In genomic region chr6:124863125-124863657, GRCm38 (mm10) we compare ENCODE assay signal across 7 mouse cellular contexts. TPM values are rescaled to one million over a fixed set of nuclear protein-coding genes. Genes with fewer than 3 reads are reported as not detected.
DNase-seq lines count a peak whose midpoint lies in the region; ATAC-seq lines count a peak whose summit lies in the region.

No protein-coding gene starts in this region.

- peak overlapping the region; percentile 72 for H3K9ac ChIP-seq in lung, embryonic 16.5 days (ENCODE audit: low read length)
- peak overlapping the region; percentile 96 for H3K9ac ChIP-seq in hindbrain, embryonic 16.5 days (ENCODE audit: low read depth, low read length)
- H3K9ac ChIP-seq in neural tube, embryonic 12.5 days = peak overlapping the region; percentile 82

- no peaks in the 10 kb centered on the region for H3K36me3 ChIP-seq in lung, embryonic 16.5 days (ENCODE audit: control insufficient read depth, insufficient read depth, low read length)
- no peaks in the 10 kb centered on the region for H3K36me3 ChIP-seq in hindbrain, embryonic 16.5 days (ENCODE audit: control insufficient read depth, insufficient read depth, low read length)
- H3K36me3 ChIP-seq in neural tube, embryonic 12.5 days = no peaks in the 10 kb centered on the region

- peak overlapping the region; percentile 59 for H3K4me3 ChIP-seq in lung, embryonic 16.5 days (ENCODE audit: low read length)
- H3K4me3 ChIP-seq in hindbrain, embryonic 16.5 days (ENCODE audit: low read length) = peak overlapping the region; percentile 74
- peak overlapping the region; percentile 58 for H3K4me3 ChIP-seq in neural tube, embryonic 12.5 days

- peak overlapping the region; percentile 99 for H3K4me2 ChIP-seq in lung, embryonic 16.5 days (ENCODE audit: low read depth, low read length)
- peak overlapping the region; percentile 69 for H3K4me2 ChIP-seq in hindbrain, embryonic 16.5 days (ENCODE audit: low read length)
- H3K4me2 ChIP-seq in neural tube, embryonic 12.5 days (replicated peaks) = peak overlapping the region; percentile 88

- WGBS in lung, embryonic 16.5 days = 2% methylated on average over 11 of the region's 16 CpGs
- WGBS in hindbrain, embryonic 16.5 days = 0% methylated on average over 9 of the region's 16 CpGs
- WGBS in neural tube, embryonic 12.5 days = 1% methylated on average over 12 of the region's 16 CpGs

- H3K27me3 ChIP-seq in lung, embryonic 16.5 days (ENCODE audit: control insufficient read depth, insufficient read depth, low read depth, low read length) = peaks cover 44% of the 10 kb centered on the region
- H3K27me3 ChIP-seq in hindbrain, embryonic 16.5 days (replicated peaks; ENCODE audit: control insufficient read depth, insufficient read depth, low read length) = peaks cover 2% of the 10 kb centered on the region; the same call in 1 of the 2 replicates
- no peaks in the 10 kb centered on the region for H3K27me3 ChIP-seq in neural tube, embryonic 12.5 days (replicated peaks)

- no peaks in the 10 kb centered on the region for H3K9me3 ChIP-seq in lung, embryonic 16.5 days (ENCODE audit: control insufficient read depth, low read length)
- no peaks in the 10 kb centered on the region for H3K9me3 ChIP-seq in hindbrain, embryonic 16.5 days (ENCODE audit: control insufficient read depth, low read length)
- no peaks in the 10 kb centered on the region for H3K9me3 ChIP-seq in neural tube, embryonic 12.5 days

- no peak for DNase-seq in lung, postnatal 14 days
- peak; percentile 39 for DNase-seq in embryo, embryonic 11 days
- DNase-seq in adrenal gland, postnatal 14 days = no peak
- DNase-seq in adrenal gland, postnatal 25 days = no peak

- H3K27ac ChIP-seq in lung, embryonic 16.5 days (ENCODE audit: low read length) = no peak overlapping the region
- peak overlapping the region; percentile 98 for H3K27ac ChIP-seq in hindbrain, embryonic 16.5 days (ENCODE audit: low read depth, low read length)
- peak overlapping the region; percentile 81 for H3K27ac ChIP-seq in neural tube, embryonic 12.5 days

- peak; percentile 11 for ATAC-seq in lung, embryonic 16.5 days (ENCODE audit: low read depth)
- peak; percentile 9 for ATAC-seq in hindbrain, embryonic 16.5 days
- peak; percentile 19 for ATAC-seq in neural tube, embryonic 12.5 days (ENCODE audit: low FRiP score, low read depth)

- peaks cover 12% of the 10 kb centered on the region for H3K4me1 ChIP-seq in lung, embryonic 16.5 days (replicated peaks; ENCODE audit: control insufficient read depth, insufficient read depth, low read length)
- peaks cover 48% of the 10 kb centered on the region for H3K4me1 ChIP-seq in hindbrain, embryonic 16.5 days (ENCODE audit: control insufficient read depth, insufficient read depth, low read depth, low read length)
- peaks cover 65% of the 10 kb centered on the region for H3K4me1 ChIP-seq in neural tube, embryonic 12.5 days

RNA-seq across cellular contexts. Expression of gene Gpr162, which starts 0.6 kb away (rescaled TPM):
- 0.54 and 1.3 TPM in 2 replicates for polyA plus RNA-seq in lung, embryonic 16.5 days (2015; fragmentation: Nextera tagmentation; extraction: Ambion mirVana)
- 30.9 and 32.9 TPM in 2 replicates for polyA plus RNA-seq in hindbrain, embryonic 16.5 days (2015; fragmentation: Nextera tagmentation; extraction: Ambion mirVana)
- polyA plus RNA-seq in neural tube, embryonic 12.5 days (2016; fragmentation: Nextera tagmentation; extraction: Ambion mirVana) = 14.7 and 16.3 TPM in 2 replicates
- 1.6 and 2.3 TPM in 2 replicates for total RNA-seq in adrenal gland, postnatal 14 days (2021)
- total RNA-seq in adrenal gland, postnatal 25 days (2021) = 0.90 and 1.5 TPM in 2 replicates

RNA-seq across cellular contexts. Expression of gene P3h3, which starts 5.6 kb away (rescaled TPM):
- polyA plus RNA-seq in lung, embryonic 16.5 days (2015; fragmentation: Nextera tagmentation; extraction: Ambion mirVana) = 8.3 and 15.3 TPM in 2 replicates
- polyA plus RNA-seq in hindbrain, embryonic 16.5 days (2015; fragmentation: Nextera tagmentation; extraction: Ambion mirVana) = 7.5 and 16.2 TPM in 2 replicates
- polyA plus RNA-seq in neural tube, embryonic 12.5 days (2016; fragmentation: Nextera tagmentation; extraction: Ambion mirVana) = 27.2 and 28.4 TPM in 2 replicates
- 21.4 and 26.1 TPM in 2 replicates for total RNA-seq in adrenal gland, postnatal 14 days (2021)
- 20.2 and 26.5 TPM in 2 replicates for total RNA-seq in adrenal gland, postnatal 25 days (2021)

RNA-seq across cellular contexts. Expression of gene Gnb3, which starts 23.1 kb away (rescaled TPM):
- 0.29 and 0.34 TPM in 2 replicates for polyA plus RNA-seq in lung, embryonic 16.5 days (2015; fragmentation: Nextera tagmentation; extraction: Ambion mirVana)
- 1.0 and 1.1 TPM in 2 replicates for polyA plus RNA-seq in hindbrain, embryonic 16.5 days (2015; fragmentation: Nextera tagmentation; extraction: Ambion mirVana)
- polyA plus RNA-seq in neural tube, embryonic 12.5 days (2016; fragmentation: Nextera tagmentation; extraction: Ambion mirVana) = 0.50 and 0.52 TPM in 2 replicates
- total RNA-seq in adrenal gland, postnatal 14 days (2021) = 9.4 and 9.5 TPM in 2 replicates
- total RNA-seq in adrenal gland, postnatal 25 days (2021) = 5.5 and 14.0 TPM in 2 replicates

RNA-seq across cellular contexts. Expression of gene Cd4, which starts 24.8 kb away (rescaled TPM):
- polyA plus RNA-seq in lung, embryonic 16.5 days (2015; fragmentation: Nextera tagmentation; extraction: Ambion mirVana) = 0.13 and 0.44 TPM in 2 replicates
- polyA plus RNA-seq in hindbrain, embryonic 16.5 days (2015; fragmentation: Nextera tagmentation; extraction: Ambion mirVana) = 0.26 and 0.27 TPM in 2 replicates
- polyA plus RNA-seq in neural tube, embryonic 12.5 days (2016; fragmentation: Nextera tagmentation; extraction: Ambion mirVana) = 0.06 TPM in 1 of 2 replicates, not detected in the other
- 1.4 and 13.0 TPM in 2 replicates for total RNA-seq in adrenal gland, postnatal 14 days (2021)
- 0.21 TPM in 1 of 2 replicates, not detected in the other for total RNA-seq in adrenal gland, postnatal 25 days (2021)

RNA-seq across cellular contexts. Expression of gene Cdca3, which starts 33.8 kb away (rescaled TPM):
- 175 and 176 TPM in 2 replicates for polyA plus RNA-seq in lung, embryonic 16.5 days (2015; fragmentation: Nextera tagmentation; extraction: Ambion mirVana)
- 34.2 and 38.5 TPM in 2 replicates for polyA plus RNA-seq in hindbrain, embryonic 16.5 days (2015; fragmentation: Nextera tagmentation; extraction: Ambion mirVana)
- 115 and 124 TPM in 2 replicates for polyA plus RNA-seq in neural tube, embryonic 12.5 days (2016; fragmentation: Nextera tagmentation; extraction: Ambion mirVana)
- total RNA-seq in adrenal gland, postnatal 14 days (2021) = 22.2 and 26.1 TPM in 2 replicates
- 10.5 and 11.7 TPM in 2 replicates for total RNA-seq in adrenal gland, postnatal 25 days (2021)
